23 mouse cellular contexts compared by ENCODE assay signal in genomic region chr16:43945351-43945750, GRCm38 (mm10).
"Had no signal": no experiment of that assay in that cellular context is flagged by ENCODE, and none has a peak within 500 bp of the region (broad histone marks: within the 10 kb centered on the region; RNA-seq: fewer than 3 reads in every experiment).

No protein-coding gene starts in this region.

- H3K4me3 ChIP-seq: limb, embryonic 10.5 days; limb, embryonic 13.5 days; liver, embryonic 12.5 days; liver, embryonic 15.5 days; midbrain, embryonic 12.5 days; midbrain, embryonic 15.5 days; neural tube, embryonic 12.5 days; neural tube, embryonic 15.5 days had no signal

- H3K4me2 ChIP-seq: limb, embryonic 13.5 days; liver, embryonic 12.5 days; liver, embryonic 15.5 days; midbrain, embryonic 12.5 days; midbrain, embryonic 15.5 days; neural tube, embryonic 12.5 days; neural tube, embryonic 15.5 days had no signal

- H3K4me1 ChIP-seq: limb, embryonic 10.5 days; liver, embryonic 12.5 days; liver, embryonic 15.5 days; midbrain, embryonic 12.5 days; midbrain, embryonic 15.5 days; neural tube, embryonic 12.5 days; neural tube, embryonic 15.5 days had no signal

- H3K9ac ChIP-seq: limb, embryonic 13.5 days; liver, embryonic 12.5 days; liver, embryonic 15.5 days; midbrain, embryonic 12.5 days; midbrain, embryonic 15.5 days; neural tube, embryonic 12.5 days; neural tube, embryonic 15.5 days had no signal

- H3K36me3 ChIP-seq: limb, embryonic 10.5 days; limb, embryonic 13.5 days; liver, embryonic 12.5 days; liver, embryonic 15.5 days; midbrain, embryonic 12.5 days; midbrain, embryonic 15.5 days; neural tube, embryonic 12.5 days; neural tube, embryonic 15.5 days had no signal

- H3K27ac ChIP-seq: limb, embryonic 10.5 days; limb, embryonic 13.5 days; liver, embryonic 12.5 days; liver, embryonic 15.5 days; macrophage; midbrain, embryonic 12.5 days; midbrain, embryonic 15.5 days; neural tube, embryonic 12.5 days; neural tube, embryonic 15.5 days; stomach, postnatal 0 days had no signal

- ATAC-seq: liver, embryonic 12.5 days; lung, postnatal 0 days; midbrain, embryonic 15.5 days had no signal

- H3K9me3 ChIP-seq: limb, embryonic 10.5 days; limb, embryonic 13.5 days; liver, embryonic 12.5 days; liver, embryonic 15.5 days; midbrain, embryonic 12.5 days; midbrain, embryonic 15.5 days; neural tube, embryonic 12.5 days; neural tube, embryonic 15.5 days had no signal

- H3K27me3 ChIP-seq: limb, embryonic 13.5 days; liver, embryonic 12.5 days; liver, embryonic 15.5 days; midbrain, embryonic 12.5 days; midbrain, embryonic 15.5 days; neural tube, embryonic 12.5 days; neural tube, embryonic 15.5 days had no signal

- DNase-seq: kidney, adult 9 months; kidney, postnatal 14 days; kidney, postnatal 4 days; layer of hippocampus, postnatal 36 days; liver; lung, adult 18-20 months; right cerebral cortex, adult 18-20 months; right cerebral cortex, postnatal 14 days; right cerebral cortex, postnatal 4 days; thymus, adult 2 months; thymus, postnatal 14 days; thymus, postnatal 4 days had no signal
